8 mouse cellular contexts compared by ENCODE assay signal in genomic region chr4:129287472-129287981, GRCm38 (mm10). TPM values are rescaled to one million over a fixed set of nuclear protein-coding genes. Genes with fewer than 3 reads are reported as not detected.
DNase-seq lines count a peak whose midpoint lies in the region; ATAC-seq and TF ChIP-seq lines count a peak whose summit lies in the region.

Gene Sync (plus strand): TSS chr4:129287617.

- no peak for TF ChIP-seq EP300 in liver, postnatal 0 days (IDR thresholded peaks at IDR 0.05; ENCODE audit: low read depth)

- DNase-seq in cerebellum, postnatal 14 days, result peak; percentile 65
- no peak for DNase-seq in cerebellum, adult 8-10 months
- peak; percentile 37 for DNase-seq in forebrain, embryonic 14.5 days (ENCODE audit: low spot score)
- peak; percentile 68 for DNase-seq in heart, postnatal 4 days
- DNase-seq in liver, postnatal 0 days, result peak; percentile 38
- DNase-seq in testis, postnatal 10 days (ENCODE audit: low spot score), result peak; percentile 65
- no peak for DNase-seq in frontal cortex, adult 2 months (ENCODE audit: extremely low spot score in 1 of 2, low spot score in 1 of 2)

- peak; percentile 42 for ATAC-seq in forebrain, embryonic 14.5 days
- ATAC-seq in liver, postnatal 0 days, result peak; percentile 29; the same call in 1 of the 2 replicates

- under 1% methylated on average over 42 of the region's 53 CpGs for WGBS in forebrain, embryonic 14.5 days
- WGBS in liver, postnatal 0 days (ENCODE audit: insufficient replicate concordance), result 1% methylated on average over 50 of the region's 53 CpGs

- H3K4me2 ChIP-seq in forebrain, embryonic 14.5 days (ENCODE audit: low read length), result peak within 1 kb of the TSS; percentile 93
- H3K4me2 ChIP-seq in liver, postnatal 0 days (ENCODE audit: low read depth, low read length), result peak within 1 kb of the TSS; percentile 90

- no peak within 1 kb of the TSS for H3K27ac ChIP-seq in forebrain, embryonic 14.5 days (ENCODE audit: low read depth, low read length)
- no peak within 1 kb of the TSS for H3K27ac ChIP-seq in liver, postnatal 0 days (ENCODE audit: low read depth)

- peak within 1 kb of the TSS; percentile 61 for H3K9ac ChIP-seq in forebrain, embryonic 14.5 days (ENCODE audit: low read length)
- H3K9ac ChIP-seq in liver, postnatal 0 days (replicated peaks), result peak within 1 kb of the TSS; percentile 50

- H3K27me3 ChIP-seq in E14TG2a.4 (ENCODE audit: insufficient read depth, low read length), result peaks cover 58% of the 10 kb centered on the region
- H3K27me3 ChIP-seq in forebrain, embryonic 14.5 days (replicated peaks; ENCODE audit: control insufficient read depth, insufficient read depth, low read length), result peaks cover 16% of the 10 kb centered on the region; the same call in 1 of the 2 replicates
- H3K27me3 ChIP-seq in liver, postnatal 0 days (ENCODE audit: insufficient read depth, low read length), result peaks cover 25% of the 10 kb centered on the region

- peaks cover 32% of the 10 kb centered on the region for H3K4me1 ChIP-seq in E14TG2a.4 (replicated peaks; ENCODE audit: low read depth, low read length)
- H3K4me1 ChIP-seq in forebrain, embryonic 14.5 days (ENCODE audit: control insufficient read depth, insufficient read depth, low read length), result peaks cover 15% of the 10 kb centered on the region
- H3K4me1 ChIP-seq in liver, postnatal 0 days (ENCODE audit: insufficient read depth), result peaks cover 10% of the 10 kb centered on the region

- peak within 1 kb of the TSS; percentile 82 for H3K4me3 ChIP-seq in E14TG2a.4 (replicated peaks; ENCODE audit: low read length)
- H3K4me3 ChIP-seq in forebrain, embryonic 14.5 days (ENCODE audit: low read depth, low read length), result peak within 1 kb of the TSS; percentile 41
- peak within 1 kb of the TSS; percentile 51 for H3K4me3 ChIP-seq in liver, postnatal 0 days (ENCODE audit: low read depth, low read length)

- TF ChIP-seq CTCF in E14TG2a.4 (conservative IDR thresholded peaks at IDR 0.05; ENCODE audit: low read length), result no peak
- no peak for TF ChIP-seq CTCF in liver, postnatal 0 days (IDR thresholded peaks at IDR 0.05; ENCODE audit: low read depth)

- H3K36me3 ChIP-seq in E14TG2a.4 (ENCODE audit: insufficient read depth, low read length), result no peaks in the 10 kb centered on the region
- H3K36me3 ChIP-seq in forebrain, embryonic 14.5 days (ENCODE audit: control insufficient read depth, insufficient read depth, low read length), result no peaks in the 10 kb centered on the region
- H3K36me3 ChIP-seq in liver, postnatal 0 days (replicated peaks; ENCODE audit: insufficient read depth, low read length), result no peaks in the 10 kb centered on the region

- no peaks in the 10 kb centered on the region for H3K9me3 ChIP-seq in E14TG2a.4 (ENCODE audit: low read length)
- H3K9me3 ChIP-seq in forebrain, embryonic 14.5 days (replicated peaks; ENCODE audit: control insufficient read depth, low read length), result no peaks in the 10 kb centered on the region
- H3K9me3 ChIP-seq in liver, postnatal 0 days (ENCODE audit: low read length), result no peaks in the 10 kb centered on the region

RNA-seq across cellular contexts. Expression of gene Sync, which starts in this region (rescaled TPM):
- 0.14 and 0.24 TPM in 2 replicates for polyA plus RNA-seq in forebrain, embryonic 14.5 days (2014; fragmentation: Nextera tagmentation; extraction: Ambion mirVana)
- 1 to 10 TPM; 8.7 to 9.5 TPM for total RNA-seq in heart, postnatal 4 days (2021)
- 0.15 TPM in 1 of 2 replicates, not detected in the other for polyA plus RNA-seq in liver, postnatal 0 days (2015; fragmentation: Nextera tagmentation; extraction: Ambion mirVana)
- 1.3 TPM in 2 replicates for polyA plus RNA-seq in frontal cortex, adult 2 months (2012; rRNA removed)

Comparison
In these comparisons a context has a peak if more than half of its experiments do, and no peak if none do; other contexts are left out.
1. DNase-seq: peak in cerebellum, postnatal 14 days (2 of 2), heart, postnatal 4 days (single experiment) and testis, postnatal 10 days (single experiment); none in cerebellum, adult 8-10 months (single experiment) and frontal cortex, adult 2 months (0 of 2).
2. Peak in DNase-seq, ATAC-seq, H3K4me3 ChIP-seq, H3K9ac ChIP-seq and H3K4me2 ChIP-seq in forebrain, embryonic 14.5 days; RNA of the gene not detected or under 1 TPM.
3. Peak in DNase-seq, ATAC-seq, H3K4me3 ChIP-seq, H3K9ac ChIP-seq and H3K4me2 ChIP-seq in liver, postnatal 0 days; RNA of the gene not detected or under 1 TPM.
4. Peak in every context shown above with its lines, with median percentiles within 50 percentile points of each other: H3K4me3 ChIP-seq.